Mouse (Mus musculus) ES-E14 (cell line): ENCODE data around the gene Rnf133. TPM values are rescaled to one million over a fixed set of nuclear protein-coding genes. Genes with fewer than 3 reads are reported as not detected.

ENCODE experiments used
- DNase-seq: peaks from one replicate; pipeline ENCODE4 v3.0.0-alpha.2; 2013; ENCODE audit warnings: low read depth, low spot score
- H3K27ac ChIP-seq: 2 replicates; pipeline ENCODE4 v1.5.1; 2012; ENCODE audit warnings: low read depth, mild to moderate bottlenecking, low read length, moderate library complexity, mixed read lengths; ENCODE audit not compliant: poor library complexity, insufficient read depth, severe bottlenecking
- H3K36me3 ChIP-seq: 2 replicates; pipeline ENCODE4 v1.6.1; 2012; ENCODE audit warnings: mild to moderate bottlenecking, low read length, moderate library complexity, mixed read lengths; ENCODE audit not compliant: control insufficient read depth, poor library complexity, insufficient read depth, severe bottlenecking
- H3K4me1 ChIP-seq, 2 experiments: fragments of 150-350 bp in 1 of 2; sonication (generic) in 1 of 2; 2 replicates each; pipeline ENCODE4 v1.6.1; 2012; ENCODE audit warnings: low read length in 2 of 2, mild to moderate bottlenecking in 1 of 2, mixed read lengths in 1 of 2; ENCODE audit not compliant: control insufficient read depth in 2 of 2, insufficient read depth in 2 of 2, poor library complexity in 1 of 2
- H3K4me3 ChIP-seq, 2 experiments: fragments of 150-350 bp in 1 of 2; sonication (generic) in 1 of 2; 2 replicates each; pipeline ENCODE4 v1.5.1; 2012; ENCODE audit warnings: low read length in 2 of 2, low read depth in 1 of 2, mild to moderate bottlenecking in 1 of 2, mixed read lengths in 1 of 2; ENCODE audit not compliant: insufficient read depth in 1 of 2, poor library complexity in 1 of 2, severe bottlenecking in 1 of 2
- H3K9ac ChIP-seq: 2 replicates; pipeline ENCODE4 v1.6.1; 2012; ENCODE audit warnings: low read depth, mild to moderate bottlenecking, low read length, mixed read lengths; ENCODE audit not compliant: poor library complexity, insufficient read depth, severe bottlenecking
- H3K9me3 ChIP-seq: fragments of 150-350 bp; sonication (generic); 2 replicates; pipeline ENCODE4 v1.6.1; 2012; ENCODE audit warnings: low read depth, mild to moderate bottlenecking, low read length; ENCODE audit not compliant: control insufficient read depth, insufficient read depth
- CHD2 ChIP-seq: IDR thresholded peaks from 2 replicates; pipeline ENCODE4 v1.6.1; 2014; ENCODE audit warnings: mild to moderate bottlenecking, low read depth, low read length, inconsistent platforms
- HCFC1 ChIP-seq: IDR thresholded peaks from 2 replicates; pipeline ENCODE4 v1.6.1; 2012; ENCODE audit warnings: low read length, inconsistent platforms, borderline replicate concordance; ENCODE audit not compliant: insufficient read depth
- MAFK ChIP-seq: IDR thresholded peaks from 2 replicates; pipeline ENCODE4 v1.6.1; 2014; ENCODE audit warnings: mild to moderate bottlenecking, low read depth, low read length, inconsistent platforms; ENCODE audit not compliant: insufficient read depth
- ZC3H11A ChIP-seq: IDR thresholded peaks from 2 replicates; pipeline ENCODE4 v1.6.1; 2012; ENCODE audit warnings: low read depth, mild to moderate bottlenecking, inconsistent platforms, low read length, borderline replicate concordance
- ZNF384 ChIP-seq: IDR thresholded peaks from 2 replicates; pipeline ENCODE4 v1.6.1; 2012; ENCODE audit warnings: low read depth, low read length, inconsistent platforms
- in situ Hi-C, 2 experiments: fragments of 600-800 bp; cut with MboI; formaldehyde crosslinking; loops; one replicate each; pipeline ENCODE4 v1.15.1; 2025; ENCODE audit warnings: low sequenced_read_pairs in 2 of 2, inconsistent platforms in 1 of 2; ENCODE audit not compliant: unreplicated experiment in 2 of 2
- total RNA-seq: library from RNA; depleted of rRNA; stranded (reverse); fragments of 300-350 nt; gene quantifications from 2 replicates; pipeline ENCODE4 v1.2.3, GENCODE M21; 2012; rRNA removed

Gene Rnf133
- not detected in 2 replicates for total RNA-seq

GRCm38 (mm10) chr6:23650205-23650604, at the start of gene Rnf133:
TSS of gene Rnf133 (minus strand) at chr6:23650305.
- H3K4me3 ChIP-seq, result no peak within 1 kb of the TSS
- H3K9me3 ChIP-seq, result no peaks in the 10 kb centered on the region
- no peak for DNase-seq
- TF ChIP-seq HCFC1 (no peak), MAFK (no peak), CHD2 (no peak)
- no peaks in the 10 kb centered on the region for H3K36me3 ChIP-seq
- H3K9ac ChIP-seq, result no peak within 1 kb of the TSS
- no peak within 1 kb of the TSS for H3K27ac ChIP-seq
- H3K4me1 ChIP-seq, result no peaks in the 10 kb centered on the region
- in situ Hi-C loops, result no loop called here

DNA sequence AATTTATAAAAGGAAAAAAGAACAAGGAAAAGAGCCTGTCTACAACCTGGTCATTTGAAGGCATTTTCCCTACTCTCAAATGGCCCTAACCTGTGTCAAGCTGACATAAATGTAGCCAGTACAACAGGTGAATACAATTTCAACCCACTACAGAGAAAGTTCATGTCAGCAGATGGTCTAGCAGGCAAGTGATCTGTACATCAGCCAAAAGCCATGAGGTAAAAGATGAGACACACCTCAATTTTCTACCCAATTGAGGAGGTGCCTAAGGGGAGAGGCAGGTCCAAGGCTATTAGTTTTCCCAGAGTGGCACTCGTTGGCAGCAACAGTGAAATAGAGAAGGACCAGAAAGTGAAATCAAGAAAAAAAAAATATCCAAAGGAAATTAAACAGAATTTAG, 28.1 kb upstream of the Rnf133 start:
- no peak overlapping the region for H3K9ac ChIP-seq
- DNase-seq, result no peak
- in situ Hi-C loops, result no loop called here
- H3K9me3 ChIP-seq, result no peaks in the 10 kb centered on the region
- H3K27ac ChIP-seq, result no peak overlapping the region
- no peaks in the 10 kb centered on the region for H3K4me1 ChIP-seq
- no peaks in the 10 kb centered on the region for H3K36me3 ChIP-seq
- no peak for TF ChIP-seq MAFK
- TF ChIP-seq ZNF384, result no peak
- TF ChIP-seq CHD2, result no peak
- TF ChIP-seq HCFC1, result no peak
- TF ChIP-seq ZC3H11A, result no peak
- no peak overlapping the region for H3K4me3 ChIP-seq

GRCm38 (mm10) chr6:23655036-23655435, 4.9 kb upstream of the Rnf133 start, which contains the start of gene Rnf148:
TSS of gene Rnf148 (minus strand) at chr6:23655136.
- Histone ChIP-seq H3K4me1 (no peaks in the 10 kb centered on the region), H3K4me3 (no peak within 1 kb of the TSS), H3K27ac (no peak within 1 kb of the TSS), H3K9me3 (no peaks in the 10 kb centered on the region), H3K9ac (no peak within 1 kb of the TSS), H3K36me3 (no peaks in the 10 kb centered on the region)
- no peak for DNase-seq
- in situ Hi-C loops, result no loop called here
- TF ChIP-seq ZNF384 (no peak), ZC3H11A (no peak), CHD2 (no peak), HCFC1 (no peak)

DNA sequence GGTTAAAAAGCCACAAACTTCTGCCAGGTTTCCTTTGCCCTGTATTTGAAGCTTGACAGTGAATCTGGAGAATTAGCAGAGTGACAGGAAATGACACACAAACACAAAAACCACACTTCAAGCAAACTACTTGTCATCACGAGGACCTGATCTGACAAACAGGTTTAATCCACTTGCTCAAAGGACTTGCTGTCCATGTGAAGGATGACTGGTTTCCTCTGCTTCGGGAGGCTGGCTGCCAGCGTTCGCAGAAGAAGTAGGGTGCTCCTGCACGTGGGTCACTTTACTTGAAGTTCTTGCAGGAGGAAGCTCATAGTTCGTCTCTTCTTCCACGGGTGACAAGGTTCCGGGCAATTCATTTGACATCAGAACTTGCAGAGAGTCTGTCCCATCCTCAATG, 1.4 kb downstream of the Rnf133 start:
- Histone ChIP-seq H3K27ac (no peak overlapping the region), H3K4me1 (no peaks in the 10 kb centered on the region), H3K4me3 (no peak overlapping the region), H3K36me3 (no peaks in the 10 kb centered on the region), H3K9me3 (no peaks in the 10 kb centered on the region), H3K9ac (no peak overlapping the region)
- no peak for DNase-seq
- in situ Hi-C loops, result no loop called here
- TF ChIP-seq CHD2 (no peak), HCFC1 (no peak), ZNF384 (no peak), ZC3H11A (no peak), MAFK (no peak)

DNA sequence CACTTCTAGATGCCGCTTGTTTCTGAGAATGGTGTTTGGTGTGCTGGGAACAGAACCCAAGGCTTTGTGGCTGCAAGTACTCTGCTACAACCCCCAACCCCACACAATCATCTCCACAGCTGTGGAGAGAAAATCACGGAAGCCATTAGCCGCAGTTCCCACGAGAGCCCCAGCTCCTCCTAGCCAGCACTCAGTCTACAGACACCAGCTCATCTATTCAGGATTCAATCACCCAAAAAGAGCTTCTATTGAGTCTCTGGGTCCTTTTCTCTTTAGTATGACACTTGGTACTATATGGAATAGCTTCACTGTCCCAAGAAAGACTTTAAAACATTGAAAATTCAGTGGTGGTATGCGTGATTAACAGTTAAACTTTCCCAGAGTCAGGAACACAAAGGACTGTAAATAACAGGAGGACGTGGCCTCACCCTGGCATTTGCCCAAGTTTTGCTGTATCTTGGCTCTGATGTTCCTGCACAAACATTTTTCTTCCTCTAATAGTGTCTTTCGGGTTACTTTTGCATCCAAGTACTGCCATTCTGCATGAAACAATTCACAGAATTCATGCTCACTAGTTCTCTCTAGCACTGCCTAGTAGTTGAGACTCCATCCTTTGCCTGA, 2.4 kb downstream of the Rnf133 start:
- H3K36me3 ChIP-seq, result no peaks in the 10 kb centered on the region
- H3K9me3 ChIP-seq, result no peaks in the 10 kb centered on the region
- in situ Hi-C loops, result no loop called here
- H3K4me1 ChIP-seq, result no peaks in the 10 kb centered on the region
- TF ChIP-seq CHD2 (no peak), ZNF384 (no peak), ZC3H11A (no peak), MAFK (no peak), HCFC1 (no peak)
- no peak overlapping the region for H3K9ac ChIP-seq
- no peak overlapping the region for H3K27ac ChIP-seq
- DNase-seq, result no peak
- no peak overlapping the region for H3K4me3 ChIP-seq
